Mouse (Mus musculus) brown adipose tissue, adult 24 weeks (tissue): ENCODE measurements around the gene Gm4559. TPM values are rescaled to one million over a fixed set of nuclear protein-coding genes. Genes with fewer than 3 reads are reported as not detected.
"Not testable (repeated sequence)": the region's sequence is repeated elsewhere in the genome, so short reads cannot be mapped to it uniquely, and the experiment has no call there.

Experiments used
- H3K27ac ChIP-seq: fragments of 200-500 bp; replicated peaks from 2 replicates; pipeline ENCODE4 v1.5.1; 2012; ENCODE audit warnings: low read depth, mild to moderate bottlenecking, low read length
- H3K4me1 ChIP-seq: fragments of 200-500 bp; 2 replicates; pipeline ENCODE4 v1.6.1; 2012; ENCODE audit warnings: low read length, mixed read lengths; ENCODE audit not compliant: control insufficient read depth, insufficient read depth, insufficient read length
- H3K4me3 ChIP-seq: fragments of 200-500 bp; 2 replicates; pipeline ENCODE4 v1.5.1; 2012; ENCODE audit warnings: low read depth, mild to moderate bottlenecking, low read length, moderate library complexity; ENCODE audit not compliant: insufficient read depth
- polyA plus RNA-seq: library from polyadenylated mRNA; stranded (reverse); fragments of >200 nt; gene quantifications from 2 replicates; pipeline ENCODE4 v1.2.4, GENCODE M21; 2012; ENCODE audit not compliant: missing spikeins, insufficient read depth, insufficient read length

Gene Gm4559
- polyA plus RNA-seq = not detected in 2 replicates

DNA sequence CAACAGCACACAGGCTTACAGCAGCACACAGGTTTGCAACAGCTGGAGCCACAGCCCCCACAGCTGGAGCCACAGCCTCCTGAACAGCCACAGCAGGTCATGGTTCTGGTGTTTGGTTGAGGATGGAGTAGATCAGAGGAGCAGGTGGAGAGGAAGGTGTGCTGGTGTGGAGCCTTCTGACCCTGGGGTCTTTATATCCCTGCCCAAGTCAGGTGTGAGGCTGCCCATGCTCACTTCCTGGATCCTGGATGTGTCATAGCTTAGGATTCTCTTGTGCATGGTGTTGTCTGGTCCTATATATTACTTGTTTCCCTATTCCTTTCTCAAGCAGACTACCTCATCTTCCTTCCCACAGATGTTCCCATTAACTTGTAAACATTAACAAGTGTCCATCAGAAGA lies at the start of gene Gm4559:
Gene Gm4559 (minus strand): TSS at position 101 of the 400 bp plus-strand sequence.
- H3K4me1 ChIP-seq, H3K27ac ChIP-seq, H3K4me3 ChIP-seq: not testable (repeated sequence)

DNA sequence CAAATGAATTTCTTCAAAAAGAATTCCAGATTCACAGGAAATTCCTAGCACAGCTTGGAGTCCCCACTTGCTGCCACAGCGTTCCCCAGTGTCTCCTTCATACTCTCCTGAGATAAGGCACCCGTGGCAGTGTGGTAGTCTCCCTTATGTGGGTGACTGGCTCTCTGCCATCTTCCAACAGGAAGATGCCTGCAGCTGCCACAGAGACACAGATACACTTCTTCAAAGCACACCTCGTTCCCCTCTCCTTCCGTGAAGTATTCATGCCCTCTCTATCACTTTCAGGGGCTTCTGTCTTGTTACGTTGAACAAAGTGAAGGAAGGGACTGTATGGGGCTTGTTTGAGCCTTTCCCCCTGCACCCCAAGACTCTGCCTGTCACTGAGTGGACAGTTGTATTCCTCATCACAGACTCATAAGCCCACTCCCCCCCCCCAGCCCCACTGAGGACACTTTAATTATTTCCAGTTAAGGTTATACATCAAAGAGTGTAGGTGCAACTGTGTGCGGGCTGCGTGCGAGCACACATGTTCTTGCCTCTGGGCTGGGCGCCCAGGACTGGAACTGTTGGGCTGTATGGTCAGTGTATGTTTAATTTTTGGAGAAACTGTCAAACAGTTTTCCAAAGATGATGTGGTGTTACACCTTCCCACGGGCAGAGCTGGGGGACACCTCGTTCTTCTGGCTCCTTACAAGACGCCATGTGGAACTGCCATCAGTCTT lies 49.4 kb upstream of the Gm4559 start:
- Histone ChIP-seq H3K4me1 (no peaks in the 10 kb centered on the region), H3K4me3 (no peak overlapping the region), H3K27ac (no peak overlapping the region)

DNA sequence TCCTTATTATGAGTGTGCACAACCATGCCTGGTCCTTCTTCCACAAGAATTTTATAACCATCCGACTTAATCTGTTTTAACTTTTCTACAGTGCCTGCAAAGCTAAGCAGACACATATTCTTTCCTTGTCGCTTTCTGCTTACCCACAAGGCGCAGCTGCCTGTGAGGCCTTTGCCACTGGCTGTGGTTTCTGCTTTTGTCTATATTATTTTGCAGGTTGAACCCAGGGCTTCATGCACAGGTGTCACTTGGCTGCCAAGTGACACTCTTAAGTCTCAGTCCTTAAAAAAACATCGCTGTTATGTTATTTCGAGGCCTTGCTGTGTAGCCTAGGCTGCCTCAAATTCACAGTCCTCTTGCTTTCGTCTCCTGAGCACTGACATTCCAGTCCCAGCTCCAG lies 48.5 kb upstream of the Gm4559 start:
- Histone ChIP-seq H3K4me3 (no peak overlapping the region), H3K4me1 (no peaks in the 10 kb centered on the region), H3K27ac (no peak overlapping the region)

DNA sequence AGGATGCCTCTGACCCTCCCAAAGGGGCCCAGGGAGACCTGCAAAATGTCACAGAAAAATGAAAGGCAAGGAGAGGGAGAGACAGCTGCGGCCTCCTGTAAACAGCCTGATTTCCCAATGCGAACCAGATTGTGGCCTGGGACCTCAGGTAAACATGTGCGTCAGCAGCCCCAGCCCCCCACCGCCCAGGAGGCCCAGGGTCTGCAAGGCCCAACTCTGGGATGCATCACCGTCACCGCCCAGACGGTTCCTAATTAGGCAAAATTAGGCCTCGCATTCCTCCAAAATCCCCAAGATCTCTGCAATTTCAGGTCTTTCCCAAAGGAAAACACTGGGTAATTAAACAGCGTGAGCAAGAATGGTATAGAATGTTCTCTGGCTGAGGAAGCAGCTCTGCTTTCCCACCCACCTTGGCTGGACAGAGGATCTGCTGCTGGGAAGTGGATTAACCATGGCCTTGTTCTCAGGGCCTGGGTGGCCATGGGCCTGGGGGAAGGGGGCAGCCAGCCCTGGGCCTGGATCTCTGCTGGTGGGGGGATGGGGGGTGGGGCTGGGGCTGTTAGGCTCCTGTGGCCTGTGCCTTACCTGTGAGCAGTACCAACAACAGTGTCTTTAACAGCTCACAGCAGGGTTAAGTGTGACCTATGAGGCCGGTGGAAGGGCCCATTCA lies 47.6 kb upstream of the Gm4559 start:
- not testable (repeated sequence) for H3K4me1 ChIP-seq, H3K4me3 ChIP-seq, H3K27ac ChIP-seq

DNA sequence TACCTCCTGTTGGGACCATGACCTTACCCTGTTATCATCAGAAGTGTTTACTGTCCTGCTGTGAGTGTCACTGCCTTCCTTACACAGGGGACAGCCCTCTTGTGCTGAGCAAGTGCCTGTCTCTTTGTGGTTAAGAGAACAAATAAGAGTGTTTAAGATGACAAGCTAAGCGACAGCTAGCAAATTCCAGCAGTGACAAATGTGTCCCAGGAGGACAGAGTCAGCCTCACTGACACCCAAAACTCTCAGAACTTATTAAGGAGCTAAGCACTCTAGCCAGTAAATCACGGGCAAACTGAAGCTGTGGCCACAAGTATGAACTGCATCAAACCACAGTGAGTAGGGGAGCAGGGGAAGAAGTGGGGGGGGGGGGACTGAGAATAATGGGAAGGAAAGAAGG lies 46.7 kb upstream of the Gm4559 start:
- no peaks in the 10 kb centered on the region for H3K4me1 ChIP-seq
- H3K4me3 ChIP-seq = no peak overlapping the region
- H3K27ac ChIP-seq = no peak overlapping the region

DNA sequence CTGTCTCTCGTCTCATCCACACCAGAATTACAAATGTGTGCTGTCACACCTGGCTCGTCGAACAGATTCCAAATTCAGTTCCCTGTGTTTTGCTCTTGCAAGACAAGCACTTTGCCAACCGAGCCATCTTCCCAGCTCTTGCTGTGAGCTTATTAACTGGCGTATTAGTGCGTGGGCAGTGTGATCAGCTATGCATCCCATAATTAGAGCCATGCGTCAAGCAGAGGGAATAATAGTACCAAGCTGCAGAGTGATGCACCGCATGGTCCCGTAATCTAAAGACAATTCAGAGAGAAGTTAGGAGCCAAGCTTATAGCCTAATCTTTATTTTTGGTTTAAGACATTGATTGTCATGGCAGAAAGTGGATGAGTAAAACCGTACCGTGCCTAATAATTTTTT lies 45.0 kb upstream of the Gm4559 start:
- Histone ChIP-seq H3K27ac (no peak overlapping the region), H3K4me1 (no peaks in the 10 kb centered on the region), H3K4me3 (no peak overlapping the region)

DNA sequence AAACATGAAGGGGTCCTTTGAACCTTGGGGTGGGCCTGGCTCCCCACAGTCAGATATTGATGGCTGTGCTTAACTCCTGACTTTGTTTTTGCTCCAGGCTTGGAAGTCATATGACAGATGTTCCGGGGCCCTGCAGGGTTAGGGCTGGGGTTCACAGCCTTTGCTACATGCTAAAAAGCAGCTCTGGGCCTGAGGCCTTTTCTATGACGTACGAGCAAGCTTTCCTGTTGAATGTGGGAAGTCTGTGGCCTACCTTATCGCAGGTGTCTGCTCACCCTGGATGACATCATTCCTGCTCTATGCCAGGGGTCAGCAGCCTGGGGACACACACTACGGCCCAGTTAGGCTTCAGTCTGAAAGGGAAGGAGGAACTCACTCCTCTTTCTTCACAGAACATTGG lies 43.1 kb upstream of the Gm4559 start:
- Histone ChIP-seq H3K27ac (no peak overlapping the region), H3K4me1 (no peaks in the 10 kb centered on the region), H3K4me3 (no peak overlapping the region)

DNA sequence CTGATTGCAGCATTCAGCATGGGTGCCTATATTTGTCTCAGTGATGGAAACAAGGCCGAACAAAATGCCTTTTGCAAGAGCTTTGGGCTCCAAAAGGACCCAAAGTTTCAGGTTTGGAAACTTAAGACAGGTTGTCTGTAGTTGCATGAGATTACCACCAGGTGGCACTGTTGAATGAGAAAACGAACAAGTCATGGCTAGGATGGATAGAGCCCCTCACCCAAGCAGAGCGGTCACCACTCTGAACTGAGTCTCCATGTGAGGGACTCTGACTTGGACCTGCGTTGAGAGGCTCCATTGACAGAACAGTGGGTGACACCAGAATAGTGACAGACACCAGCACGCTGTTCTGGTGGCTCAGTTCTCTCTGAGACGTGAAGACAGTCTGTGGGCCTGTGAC lies 42.4 kb upstream of the Gm4559 start:
- Histone ChIP-seq H3K4me3 (no peak overlapping the region), H3K4me1 (no peaks in the 10 kb centered on the region), H3K27ac (no peak overlapping the region)

DNA sequence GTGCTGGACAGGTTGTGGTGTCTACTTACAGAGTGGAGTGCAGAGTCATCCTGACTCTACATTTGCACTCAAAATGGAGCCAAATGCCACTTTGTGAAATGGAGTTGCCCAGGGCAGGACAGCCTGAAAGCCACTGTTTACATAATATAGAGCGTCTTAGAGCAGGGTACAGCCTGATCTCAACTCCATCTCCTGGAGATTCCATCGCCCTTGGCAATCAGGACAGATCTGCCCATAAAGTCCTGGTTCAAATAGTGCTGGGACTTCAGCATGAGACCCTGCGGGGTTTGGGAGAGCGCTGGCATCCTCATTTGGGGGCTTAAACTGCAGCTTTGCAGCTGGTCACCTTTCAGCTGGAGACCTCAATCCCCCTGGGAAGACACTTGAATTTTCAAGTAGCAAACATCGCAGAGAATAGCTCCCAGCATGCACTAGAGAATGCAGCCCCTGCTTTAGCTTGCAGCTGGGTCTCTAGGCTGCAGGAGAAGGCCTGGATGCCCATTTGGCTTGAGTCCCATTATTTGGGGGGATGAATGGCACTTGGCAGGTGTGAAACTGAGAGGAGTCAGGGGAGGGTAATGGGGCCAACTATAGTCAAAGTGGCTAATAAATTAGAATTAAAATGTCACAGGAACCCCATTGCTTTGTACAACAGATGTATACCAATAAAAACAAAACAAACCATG lies 40.6 kb upstream of the Gm4559 start:
- Histone ChIP-seq H3K4me3 (no peak overlapping the region), H3K27ac (no peak overlapping the region), H3K4me1 (no peaks in the 10 kb centered on the region)

DNA sequence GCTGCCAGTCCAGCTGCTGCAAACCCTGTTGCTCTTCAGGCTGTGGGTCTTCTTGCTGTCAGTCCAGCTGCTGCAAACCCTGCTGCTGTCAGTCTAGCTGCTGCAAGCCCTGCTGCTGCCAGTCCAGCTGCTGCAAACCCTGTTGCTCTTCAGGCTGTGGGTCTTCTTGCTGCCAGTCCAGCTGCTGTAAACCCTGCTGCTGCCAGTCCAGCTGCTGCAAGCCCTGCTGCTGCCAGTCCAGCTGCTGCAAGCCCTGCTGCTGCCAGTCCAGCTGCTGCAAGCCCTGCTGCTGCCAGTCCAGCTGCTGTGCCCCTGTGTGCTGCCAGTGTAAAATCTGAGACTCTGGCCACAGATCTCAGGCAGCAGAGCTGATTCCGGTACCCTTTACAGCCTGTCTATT lies 29.8 kb upstream of the Gm4559 start:
- not testable (repeated sequence) for H3K4me3 ChIP-seq, H3K27ac ChIP-seq, H3K4me1 ChIP-seq

DNA sequence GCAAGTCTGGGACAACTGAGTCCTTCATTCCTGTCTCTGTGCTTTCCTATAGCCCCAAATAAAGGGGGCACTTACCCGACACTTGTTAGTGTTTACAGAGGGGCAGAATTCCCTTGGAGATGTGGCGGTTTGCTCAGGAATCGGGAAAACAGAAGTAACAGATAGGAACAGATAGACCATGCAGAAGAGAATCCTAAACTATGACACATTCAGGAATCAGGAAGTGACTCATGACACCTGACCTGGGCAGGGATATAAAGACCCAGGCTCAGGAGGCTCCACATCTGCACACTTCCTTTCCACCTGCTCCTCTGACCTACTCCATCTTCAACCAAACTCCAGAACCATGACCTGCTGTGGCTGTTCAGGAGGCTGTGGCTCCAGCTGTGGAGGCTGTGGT lies 29.1 kb upstream of the Gm4559 start, which contains the start of gene Krtap5-4:
Gene Krtap5-4 (plus strand): TSS at position 301 of the 400 bp plus-strand sequence.
- no peak within 1 kb of the TSS for H3K4me3 ChIP-seq
- H3K27ac ChIP-seq = no peak within 1 kb of the TSS
- no peaks in the 10 kb centered on the region for H3K4me1 ChIP-seq

DNA sequence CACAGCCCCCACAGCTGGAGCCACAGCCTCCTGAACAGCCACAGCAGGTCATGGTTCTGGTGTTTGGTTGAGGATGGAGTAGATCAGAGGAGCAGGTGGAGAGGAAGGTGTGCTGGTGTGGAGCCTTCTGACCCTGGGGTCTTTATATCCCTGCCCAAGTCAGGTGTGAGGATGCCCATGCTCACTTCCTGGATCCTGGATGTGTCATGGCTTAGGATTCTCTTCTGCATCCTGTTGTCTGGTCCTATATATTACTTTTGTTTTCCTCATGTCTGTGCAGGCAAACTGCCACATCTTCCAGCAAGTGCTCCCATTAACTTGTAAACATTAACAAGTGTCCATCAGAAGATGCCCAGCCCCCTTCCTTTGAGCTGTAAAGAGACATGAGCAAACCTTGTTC lies 22.9 kb upstream of the Gm4559 start, which contains the start of gene Krtap5-1:
Gene Krtap5-1 (minus strand): TSS at position 101 of the 400 bp plus-strand sequence.
- H3K27ac ChIP-seq, H3K4me1 ChIP-seq, H3K4me3 ChIP-seq: not testable (repeated sequence)

DNA sequence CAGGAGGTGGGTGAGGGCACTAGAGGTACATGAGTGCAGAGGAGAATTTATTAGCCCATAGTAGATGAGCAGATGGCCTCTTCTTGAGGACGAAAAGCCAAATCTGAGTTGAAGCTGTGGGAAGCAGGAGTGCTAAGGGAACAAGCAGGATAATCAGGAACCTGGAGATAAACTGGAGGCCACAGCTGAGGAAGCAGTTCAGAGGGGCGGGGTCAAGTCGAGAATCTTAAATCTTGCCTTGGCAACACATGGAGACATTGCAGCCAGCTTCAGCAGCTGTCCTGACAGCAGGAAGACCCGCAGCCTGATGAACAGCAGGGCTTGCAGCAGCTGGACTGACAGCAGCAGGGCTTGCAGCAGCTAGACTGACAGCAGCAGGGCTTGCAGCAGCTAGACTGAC lies 21.9 kb upstream of the Gm4559 start:
- not testable (repeated sequence) for H3K4me1 ChIP-seq

DNA sequence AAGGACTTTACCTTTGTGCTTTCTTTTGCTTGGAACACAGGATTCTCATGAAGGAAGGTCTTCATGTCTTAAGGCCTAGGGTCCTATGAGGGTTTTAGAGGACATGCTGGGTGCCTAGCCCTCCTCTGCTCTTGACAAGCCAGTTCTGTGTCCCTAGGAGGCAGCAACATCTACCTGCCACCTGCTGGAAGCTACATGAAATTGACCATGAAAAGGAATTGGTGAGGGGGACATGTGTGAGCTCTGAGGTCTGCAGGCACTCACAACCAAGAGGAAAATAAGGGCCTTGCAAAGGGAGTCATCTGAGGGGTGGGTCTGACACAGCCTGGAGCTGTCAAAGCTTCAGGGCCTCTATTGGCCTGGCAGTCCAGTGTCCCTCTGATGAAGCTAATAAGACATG lies 21.3 kb upstream of the Gm4559 start:
- Histone ChIP-seq H3K4me3 (no peak overlapping the region), H3K4me1 (no peaks in the 10 kb centered on the region), H3K27ac (no peak overlapping the region)

More for the DNA sequence above, 21.9 kb upstream of the Gm4559 start:
- H3K27ac ChIP-seq, H3K4me3 ChIP-seq: not testable (repeated sequence)

DNA sequence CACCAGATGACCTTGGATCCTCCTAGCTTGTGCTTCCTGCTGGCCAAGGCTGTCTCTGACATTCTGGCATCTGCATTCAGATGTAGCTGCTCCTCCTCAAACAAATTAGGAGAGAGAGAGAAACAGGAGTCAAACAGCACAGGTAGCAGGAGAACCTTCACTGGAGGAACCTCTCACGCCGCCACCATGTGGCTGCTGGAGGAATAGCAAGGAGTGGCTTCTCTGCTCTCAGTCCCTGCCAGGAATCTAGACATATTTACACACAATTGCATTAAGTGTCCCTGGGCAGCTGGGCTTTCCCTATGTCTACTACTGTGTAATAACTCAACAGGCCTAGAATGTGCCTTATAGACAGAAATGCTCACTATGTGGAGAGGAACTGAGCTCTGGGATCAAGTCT lies 19.7 kb upstream of the Gm4559 start:
- H3K27ac ChIP-seq, H3K4me1 ChIP-seq, H3K4me3 ChIP-seq: not testable (repeated sequence)
